Mouse (Mus musculus): ENCODE results near the gene Neurod2. TPM values are rescaled to one million over a fixed set of nuclear protein-coding genes. Genes with fewer than 3 reads are reported as not detected.
A peak's percentile ranks its signal among the peaks of the same experiment; 100 is the strongest.

The Neurod2 gene
- polyA plus RNA-seq, 1 experiment from 2014 or later: not detected

GRCm38 (mm10) chr11:98360866-98361521 is 31.5 kb upstream of the Neurod2 start:
- Histone ChIP-seq H3K9ac (peak overlapping the region; percentile 20; the same call in 1 of the 2 replicates), H3K4me2 (no peak overlapping the region), H3K4me3 (ENCODE audit: low read depth, low read length) (no peak overlapping the region), H3K27ac (ENCODE audit: low read depth) (no peak overlapping the region), H3K27me3 (ENCODE audit: insufficient read depth, low read length) (no peaks in the 10 kb centered on the region), H3K4me1 (ENCODE audit: insufficient read depth) (peaks cover 18% of the 10 kb centered on the region), H3K9me3 (ENCODE audit: low read depth, low read length) (no peaks in the 10 kb centered on the region), H3K36me3 (ENCODE audit: insufficient read depth) (no peaks in the 10 kb centered on the region)
- ATAC-seq (ENCODE audit: insufficient read depth): no peak
- no peak for DNase-seq
- WGBS: 70% methylated on average over 9 of the region's 9 CpGs
- no peak for TF ChIP-seq CTCF (IDR thresholded peaks at IDR 0.05; ENCODE audit: low read depth)

GRCm38 (mm10) chr11:98358161-98359083 is 29.0 kb upstream of the Neurod2 start, which contains the start of gene Stard3:
TSS of gene Stard3 (plus strand) at chr11:98358368.
- Histone ChIP-seq H3K4me2 (peak within 1 kb of the TSS; percentile 89), H3K4me3 (ENCODE audit: low read depth, low read length) (peak within 1 kb of the TSS; percentile 57), H3K27me3 (ENCODE audit: insufficient read depth, low read length) (peaks cover 8% of the 10 kb centered on the region), H3K4me1 (ENCODE audit: insufficient read depth) (peaks cover 18% of the 10 kb centered on the region), H3K9me3 (ENCODE audit: low read depth, low read length) (no peaks in the 10 kb centered on the region), H3K36me3 (ENCODE audit: insufficient read depth) (no peaks in the 10 kb centered on the region), H3K27ac (ENCODE audit: low read depth) (peak within 1 kb of the TSS; percentile 91), H3K9ac (peak within 1 kb of the TSS; percentile 55)
- TF ChIP-seq CTCF (IDR thresholded peaks at IDR 0.05; ENCODE audit: low read depth): no peak
- under 1% methylated on average over 59 of the region's 60 CpGs for WGBS
- ATAC-seq (ENCODE audit: insufficient read depth) (peak; percentile 90), DNase-seq (peak; percentile 95)

GRCm38 (mm10) chr11:98357396-98358160 is 28.1 kb upstream of the Neurod2 start:
- H3K9ac ChIP-seq: peak overlapping the region; percentile 48
- ATAC-seq (ENCODE audit: insufficient read depth): peak; percentile 32; the same call in 1 of the 2 replicates
- H3K4me1 ChIP-seq (ENCODE audit: insufficient read depth): peaks cover 18% of the 10 kb centered on the region
- H3K27ac ChIP-seq (ENCODE audit: low read depth): peak overlapping the region; percentile 91
- TF ChIP-seq CTCF (IDR thresholded peaks at IDR 0.05; ENCODE audit: low read depth): no peak
- peak overlapping the region; percentile 57 for H3K4me3 ChIP-seq (ENCODE audit: low read depth, low read length)
- no peaks in the 10 kb centered on the region for H3K36me3 ChIP-seq (ENCODE audit: insufficient read depth)
- H3K4me2 ChIP-seq: peak overlapping the region; percentile 89
- H3K27me3 ChIP-seq (ENCODE audit: insufficient read depth, low read length): peaks cover 12% of the 10 kb centered on the region
- no peak for DNase-seq
- no peaks in the 10 kb centered on the region for H3K9me3 ChIP-seq (ENCODE audit: low read depth, low read length)
- 9% methylated on average over 13 of the region's 13 CpGs for WGBS

GRCm38 (mm10) chr11:98356625-98357394 is 27.4 kb upstream of the Neurod2 start:
- peak overlapping the region; percentile 91 for H3K27ac ChIP-seq (ENCODE audit: low read depth)
- H3K36me3 ChIP-seq (ENCODE audit: insufficient read depth): no peaks in the 10 kb centered on the region
- no peak for ATAC-seq (ENCODE audit: insufficient read depth)
- WGBS: 62% methylated on average over 7 of the region's 7 CpGs
- peaks cover 18% of the 10 kb centered on the region for H3K4me1 ChIP-seq (ENCODE audit: insufficient read depth)
- no peak for TF ChIP-seq CTCF (IDR thresholded peaks at IDR 0.05; ENCODE audit: low read depth)
- H3K27me3 ChIP-seq (ENCODE audit: insufficient read depth, low read length): peaks cover 20% of the 10 kb centered on the region
- H3K4me2 ChIP-seq: peak overlapping the region; percentile 89
- no peaks in the 10 kb centered on the region for H3K9me3 ChIP-seq (ENCODE audit: low read depth, low read length)
- no peak overlapping the region for H3K4me3 ChIP-seq (ENCODE audit: low read depth, low read length)
- H3K9ac ChIP-seq: no peak overlapping the region
- peak; percentile 49 for DNase-seq

GRCm38 (mm10) chr11:98355732-98356299 is 26.4 kb upstream of the Neurod2 start:
- Histone ChIP-seq H3K27me3 (ENCODE audit: insufficient read depth, low read length) (peaks cover 29% of the 10 kb centered on the region), H3K4me2 (no peak overlapping the region), H3K27ac (ENCODE audit: low read depth) (no peak overlapping the region), H3K4me1 (ENCODE audit: insufficient read depth) (peaks cover 18% of the 10 kb centered on the region), H3K4me3 (ENCODE audit: low read depth, low read length) (no peak overlapping the region), H3K36me3 (ENCODE audit: insufficient read depth) (no peaks in the 10 kb centered on the region), H3K9ac (no peak overlapping the region), H3K9me3 (ENCODE audit: low read depth, low read length) (no peaks in the 10 kb centered on the region)
- 9% methylated on average over 6 of the region's 6 CpGs for WGBS
- DNase-seq: peak; percentile 91
- TF ChIP-seq CTCF (IDR thresholded peaks at IDR 0.05; ENCODE audit: low read depth): peak; percentile 87
- ATAC-seq (ENCODE audit: insufficient read depth): no peak

GRCm38 (mm10) chr11:98354445-98354844 is 25.0 kb upstream of the Neurod2 start:
- Histone ChIP-seq H3K27me3 (ENCODE audit: insufficient read depth, low read length) (peaks cover 43% of the 10 kb centered on the region), H3K4me3 (ENCODE audit: low read depth, low read length) (no peak overlapping the region), H3K27ac (ENCODE audit: low read depth) (no peak overlapping the region), H3K4me1 (ENCODE audit: insufficient read depth) (peaks cover 16% of the 10 kb centered on the region), H3K36me3 (ENCODE audit: insufficient read depth) (no peaks in the 10 kb centered on the region), H3K9ac (no peak overlapping the region; the same call in 1 of the 2 replicates), H3K9me3 (ENCODE audit: low read depth, low read length) (no peaks in the 10 kb centered on the region), H3K4me2 (no peak overlapping the region)
- ATAC-seq (ENCODE audit: insufficient read depth) (no peak), DNase-seq (no peak)
- TF ChIP-seq CTCF (IDR thresholded peaks at IDR 0.05; ENCODE audit: low read depth): no peak
- 58% methylated on average over 14 of the region's 14 CpGs for WGBS
